Mouse (Mus musculus) heart, embryonic 12.5 days (tissue): ENCODE measurements around the gene Ino80e. TPM values are rescaled to one million over a fixed set of nuclear protein-coding genes. Genes with fewer than 3 reads are reported as not detected.
"Not testable (repeated sequence)": the region's sequence is repeated elsewhere in the genome, so short reads cannot be mapped to it uniquely, and the experiment has no call there.

ENCODE experiments used
- ATAC-seq: fragments of 200-750 bp; cut with Nextera tagmentation; 2 replicates; pipeline ENCODE4 v1.8.0; 2017; ENCODE audit warnings: moderate TSS enrichment, moderate library complexity; ENCODE audit not compliant: insufficient number of reproducible peaks, low FRiP score
- H3K27ac ChIP-seq: fragments of 300-500 bp; sonication (generic); 2 replicates; pipeline ENCODE4 v1.5.1; 2016; ENCODE audit warnings: mild to moderate bottlenecking, moderate library complexity; ENCODE audit not compliant: poor library complexity, severe bottlenecking
- H3K27me3 ChIP-seq: fragments of 300-500 bp; sonication (generic); replicated peaks from 2 replicates; pipeline ENCODE4 v1.6.1; 2016; ENCODE audit warnings: mild to moderate bottlenecking, moderate library complexity
- H3K36me3 ChIP-seq: fragments of 300-500 bp; sonication (generic); 2 replicates; pipeline ENCODE4 v1.6.1; 2016; ENCODE audit warnings: mild to moderate bottlenecking, moderate library complexity
- H3K4me1 ChIP-seq: fragments of 300-500 bp; sonication (generic); replicated peaks from 2 replicates; pipeline ENCODE4 v1.6.1; 2016; ENCODE audit warnings: mild to moderate bottlenecking
- H3K4me2 ChIP-seq: fragments of 300-500 bp; sonication (generic); 2 replicates; pipeline ENCODE4 v1.6.1; 2016; ENCODE audit warnings: mild to moderate bottlenecking, moderate library complexity
- H3K4me3 ChIP-seq: fragments of 300-500 bp; sonication (generic); 2 replicates; pipeline ENCODE4 v1.5.1; 2016; ENCODE audit warnings: mild to moderate bottlenecking
- H3K9ac ChIP-seq: fragments of 300-500 bp; sonication (generic); 2 replicates; pipeline ENCODE4 v1.6.1; 2016; ENCODE audit warnings: mild to moderate bottlenecking, moderate library complexity
- H3K9me3 ChIP-seq: fragments of 300-500 bp; sonication (generic); replicated peaks from 2 replicates; pipeline ENCODE4 v1.6.1; 2016; ENCODE audit warnings: mild to moderate bottlenecking, moderate library complexity
- WGBS: fragments of 180-500 bp; shearing (Covaris S2); methylation state at CpG from one replicate; pipeline ENCODE4 v1.1.7; 2016; 5-methylcytosine and 5-hydroxymethylcytosine counted together
- polyA plus RNA-seq: library from polyadenylated mRNA; unstranded; fragments of >200 nt; fragmentation: Nextera tagmentation; extraction: Ambion mirVana; gene quantifications from 2 replicates; pipeline ENCODE4 v1.2.1, GENCODE M21; 2016

Ino80e gene
- polyA plus RNA-seq = 62.9 and 66.8 TPM in 2 replicates

DNA sequence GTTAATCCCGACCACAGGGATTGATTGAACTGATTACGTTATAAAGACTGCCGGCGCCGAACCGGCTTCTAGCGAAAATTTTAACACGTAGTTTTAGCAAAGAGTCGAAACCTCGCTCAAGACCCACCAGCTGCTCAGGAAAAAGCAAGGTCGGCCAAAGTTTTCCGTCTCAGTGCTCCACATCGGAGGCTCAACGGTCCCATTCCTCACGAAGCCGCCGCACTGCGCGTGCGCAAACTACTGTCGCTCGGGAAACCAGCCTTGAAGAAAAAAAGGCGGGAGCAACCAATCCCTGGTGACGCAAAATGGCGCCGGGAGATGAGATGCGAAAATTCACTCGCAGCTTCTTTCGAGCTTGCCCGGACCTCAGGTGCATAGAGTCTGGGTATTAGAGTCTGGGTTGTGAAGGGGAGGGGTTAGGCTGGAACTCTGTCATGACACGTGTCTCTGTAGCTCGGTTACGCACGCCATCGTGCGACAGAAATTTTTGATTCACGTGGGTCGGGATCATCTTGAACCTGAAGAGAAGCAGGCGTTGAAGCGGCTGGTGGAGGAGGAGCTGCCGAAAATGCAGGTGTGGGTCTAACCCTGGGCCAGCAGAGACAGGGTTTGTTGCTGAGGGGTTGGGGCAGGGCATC, at the start of gene Ino80e:
Gene Ino80e, minus strand, starts transcription at position 231 of the 638 bp plus-strand sequence.
- peaks cover 67% of the 10 kb centered on the region for H3K36me3 ChIP-seq
- H3K27ac ChIP-seq = peak within 1 kb of the TSS; percentile 59
- no peaks in the 10 kb centered on the region for H3K27me3 ChIP-seq
- H3K4me3 ChIP-seq = peak within 1 kb of the TSS; percentile 66
- peak; percentile 76 for ATAC-seq
- H3K4me2 ChIP-seq = peak within 1 kb of the TSS; percentile 93
- WGBS = under 1% methylated on average over 41 of the region's 41 CpGs
- H3K9me3 ChIP-seq = no peaks in the 10 kb centered on the region
- H3K4me1 ChIP-seq = peaks cover 26% of the 10 kb centered on the region
- peak within 1 kb of the TSS; percentile 79 for H3K9ac ChIP-seq

DNA sequence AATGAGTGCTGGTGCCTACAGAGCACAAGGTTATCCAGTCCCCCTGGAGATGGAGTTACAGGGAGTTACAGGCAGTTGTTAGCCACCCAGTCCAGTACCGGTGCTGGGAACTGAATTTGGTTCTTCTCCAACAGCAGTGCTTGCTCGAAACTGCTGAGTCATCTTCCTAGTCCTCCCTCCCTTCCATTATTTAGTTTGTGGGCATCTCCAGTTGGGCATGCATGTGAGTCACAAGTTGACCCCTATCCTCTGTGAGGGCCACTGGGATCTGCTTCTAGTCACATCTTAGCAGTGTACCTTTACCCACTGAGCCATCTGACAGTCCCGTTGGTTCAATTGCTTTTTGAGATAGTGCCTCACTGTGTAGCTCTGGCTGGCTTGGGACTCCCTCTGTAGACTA, 43.4 kb upstream of the Ino80e start:
- 62% methylated on average over 3 of the region's 3 CpGs for WGBS
- Histone ChIP-seq H3K9ac (no peak overlapping the region), H3K4me3 (no peak overlapping the region), H3K9me3 (no peaks in the 10 kb centered on the region), H3K36me3 (no peaks in the 10 kb centered on the region), H3K4me1 (no peaks in the 10 kb centered on the region), H3K27me3 (no peaks in the 10 kb centered on the region), H3K4me2 (no peak overlapping the region), H3K27ac (no peak overlapping the region)
- ATAC-seq = no peak

DNA sequence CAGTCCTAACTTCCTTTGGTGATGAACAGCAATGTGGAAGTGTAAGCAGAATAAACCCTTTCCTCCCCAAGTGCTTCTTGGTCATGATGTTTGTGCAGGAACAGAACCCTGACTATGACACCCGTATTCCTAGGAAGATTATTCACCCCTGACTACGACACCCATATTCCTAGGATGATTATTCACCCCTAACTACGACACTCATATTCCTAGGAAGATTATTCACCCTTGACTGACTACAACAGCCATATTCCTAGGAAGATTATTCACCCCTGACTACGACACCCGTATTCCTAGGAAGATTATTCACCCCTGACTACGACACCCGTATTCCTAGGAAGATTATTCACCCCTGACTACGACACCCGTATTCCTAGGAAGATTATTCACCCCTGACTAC, 37.6 kb upstream of the Ino80e start:
- H3K4me1 ChIP-seq = peaks cover 11% of the 10 kb centered on the region
- 88% methylated on average over 8 of the region's 9 CpGs for WGBS
- not testable (repeated sequence) for H3K36me3 ChIP-seq, H3K4me3 ChIP-seq, ATAC-seq, H3K9me3 ChIP-seq, H3K27ac ChIP-seq, H3K9ac ChIP-seq, H3K4me2 ChIP-seq, H3K27me3 ChIP-seq

DNA sequence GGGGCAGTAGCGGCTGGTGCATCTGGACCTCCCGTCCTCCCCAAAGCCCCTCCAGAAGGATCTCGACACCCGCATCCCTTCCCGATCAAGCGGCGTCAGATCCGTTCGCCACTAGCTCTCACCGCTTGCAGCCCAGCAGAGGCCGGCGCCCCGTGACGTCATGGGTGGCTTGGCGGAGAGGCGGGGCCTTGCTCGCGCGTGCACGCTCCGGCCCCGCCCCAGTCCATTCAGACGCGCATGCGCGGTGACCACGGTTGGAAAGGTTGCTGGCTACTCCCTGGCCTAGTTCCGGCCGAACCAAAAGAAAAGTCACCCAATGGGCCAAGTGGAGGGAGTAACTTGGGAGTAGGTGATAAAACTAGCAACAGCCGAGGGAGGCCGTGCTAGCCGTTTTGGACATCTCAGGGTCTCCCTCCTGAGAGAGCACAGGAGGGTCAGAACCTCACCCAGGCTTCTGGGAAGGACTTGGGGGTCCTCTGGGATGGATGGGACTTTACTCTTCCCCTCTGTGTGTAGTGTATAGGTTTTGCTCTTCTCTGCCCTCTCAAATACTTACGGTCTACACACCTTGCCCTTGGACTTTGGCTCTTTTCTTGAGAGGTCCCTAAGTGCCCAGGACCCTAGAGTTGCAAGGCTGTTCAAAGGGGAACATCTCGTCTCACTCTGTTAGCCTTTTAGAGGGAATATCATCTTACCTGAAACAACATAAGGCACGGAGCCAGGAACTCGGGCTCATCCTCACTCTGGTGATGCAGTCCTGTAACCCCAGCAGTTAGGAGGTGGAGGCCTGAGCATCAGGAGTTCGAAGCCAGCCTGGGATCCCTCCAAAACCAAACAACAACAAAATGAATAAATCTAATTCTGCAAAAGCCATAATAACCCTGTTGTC, 36.2 kb upstream of the Ino80e start:
- H3K4me1 ChIP-seq = peaks cover 11% of the 10 kb centered on the region
- H3K27me3 ChIP-seq = no peaks in the 10 kb centered on the region
- H3K4me2 ChIP-seq = peak overlapping the region; percentile 72
- H3K27ac ChIP-seq = peak overlapping the region; percentile 44; the same call in 1 of the 2 replicates
- H3K9ac ChIP-seq = peak overlapping the region; percentile 80
- 12% methylated on average over 37 of the region's 37 CpGs for WGBS
- peak overlapping the region; percentile 64 for H3K4me3 ChIP-seq
- H3K36me3 ChIP-seq = no peaks in the 10 kb centered on the region
- ATAC-seq = peak; percentile 97
- H3K9me3 ChIP-seq = no peaks in the 10 kb centered on the region

DNA sequence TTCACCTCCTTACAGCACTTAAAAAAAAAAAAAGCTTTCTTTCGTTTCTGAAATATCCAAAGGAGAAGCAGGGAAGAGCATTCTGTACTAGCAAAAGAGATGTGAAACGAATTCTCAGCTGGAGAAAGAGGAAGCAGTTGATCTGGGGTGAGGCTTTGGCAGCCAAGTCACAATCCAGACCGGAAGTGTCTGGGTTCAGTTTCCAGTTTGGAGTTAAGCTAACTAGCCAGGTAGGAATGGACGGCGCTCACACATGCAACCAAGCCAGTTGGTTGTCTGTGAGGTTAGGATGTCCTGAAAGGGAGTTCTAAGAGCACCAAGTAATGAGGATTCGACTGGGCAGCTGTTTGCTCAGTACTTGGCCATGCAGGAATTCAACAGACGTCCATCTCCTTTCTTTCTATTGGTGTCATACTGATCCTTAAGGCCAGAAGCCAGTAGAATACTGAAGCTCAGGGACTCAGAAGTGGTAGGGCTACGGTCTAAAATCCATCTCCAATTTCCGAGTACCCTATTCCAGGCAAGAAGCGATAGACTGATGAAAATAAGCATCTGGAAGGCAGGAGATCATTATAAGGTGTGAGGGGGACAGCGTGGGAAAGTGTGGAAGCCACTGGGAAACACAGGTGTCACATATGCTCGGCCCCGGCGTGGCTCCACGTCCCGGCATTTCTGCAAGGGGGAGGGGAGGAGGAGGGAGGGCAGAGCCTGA, 35.4 kb upstream of the Ino80e start:
- Histone ChIP-seq H3K9ac (peak overlapping the region; percentile 80), H3K4me3 (peak overlapping the region; percentile 64), H3K4me1 (peaks cover 11% of the 10 kb centered on the region), H3K4me2 (peak overlapping the region; percentile 72), H3K9me3 (no peaks in the 10 kb centered on the region), H3K27ac (peak overlapping the region; percentile 44; the same call in 1 of the 2 replicates), H3K27me3 (no peaks in the 10 kb centered on the region), H3K36me3 (no peaks in the 10 kb centered on the region)
- ATAC-seq = peak; percentile 73
- WGBS = 18% methylated on average over 16 of the region's 16 CpGs

DNA sequence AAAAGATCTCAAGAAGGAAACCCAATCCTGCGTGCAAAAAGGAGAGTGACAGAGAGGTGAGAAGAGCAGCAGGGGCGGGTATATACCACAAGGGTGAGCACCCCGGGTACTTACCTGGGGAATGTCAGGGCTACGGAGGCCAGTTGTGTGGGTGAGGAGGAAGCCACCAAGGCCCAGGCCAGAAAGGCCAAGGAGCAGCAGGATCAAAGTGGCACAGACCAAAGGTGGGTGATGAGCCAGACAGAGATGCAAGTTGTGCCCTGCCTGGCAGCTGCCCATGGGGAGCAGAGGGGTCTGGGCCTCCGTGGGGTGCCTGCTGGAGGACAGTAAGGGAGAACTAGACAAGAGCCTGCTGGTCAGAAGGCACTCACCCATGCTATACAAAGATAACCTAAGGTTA, 34.7 kb upstream of the Ino80e start:
- no peaks in the 10 kb centered on the region for H3K9me3 ChIP-seq
- no peaks in the 10 kb centered on the region for H3K27me3 ChIP-seq
- 78% methylated on average over 5 of the region's 5 CpGs for WGBS
- no peak for ATAC-seq
- H3K4me3 ChIP-seq = no peak overlapping the region
- H3K4me2 ChIP-seq = no peak overlapping the region
- H3K36me3 ChIP-seq = 0 out of 2 replicates have a peak, but pooled peaks cover under 1% of the 10 kb centered on the region
- no peak overlapping the region for H3K9ac ChIP-seq
- peaks cover 11% of the 10 kb centered on the region for H3K4me1 ChIP-seq
- no peak overlapping the region for H3K27ac ChIP-seq

DNA sequence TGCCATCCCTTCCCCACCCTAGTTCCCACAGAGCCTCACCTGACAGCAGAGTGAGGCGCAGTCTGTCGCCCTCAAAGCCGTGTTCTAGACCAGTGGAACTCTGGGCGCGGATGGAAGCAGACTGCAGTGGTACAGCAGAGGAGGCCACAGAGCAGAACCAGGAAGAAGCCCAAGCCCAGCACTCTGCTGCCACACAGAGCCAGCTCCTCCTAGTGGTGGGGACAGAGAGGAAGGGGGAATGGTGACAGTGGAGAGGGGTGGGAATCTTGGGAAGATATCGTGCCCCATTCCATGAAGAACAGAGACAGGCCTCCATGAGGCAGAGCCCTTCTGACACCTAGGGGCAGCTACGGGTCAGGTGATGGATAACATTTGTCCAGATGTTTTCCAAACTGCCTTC, 26.7 kb upstream of the Ino80e start:
- Histone ChIP-seq H3K4me2 (no peak overlapping the region), H3K27ac (no peak overlapping the region), H3K9ac (no peak overlapping the region), H3K27me3 (no peaks in the 10 kb centered on the region), H3K36me3 (peaks cover 14% of the 10 kb centered on the region), H3K9me3 (no peaks in the 10 kb centered on the region), H3K4me3 (no peak overlapping the region), H3K4me1 (0 out of 2 replicates have a peak, but pooled peaks cover 2% of the 10 kb centered on the region)
- no peak for ATAC-seq
- WGBS = 44% methylated on average over 7 of the region's 7 CpGs

DNA sequence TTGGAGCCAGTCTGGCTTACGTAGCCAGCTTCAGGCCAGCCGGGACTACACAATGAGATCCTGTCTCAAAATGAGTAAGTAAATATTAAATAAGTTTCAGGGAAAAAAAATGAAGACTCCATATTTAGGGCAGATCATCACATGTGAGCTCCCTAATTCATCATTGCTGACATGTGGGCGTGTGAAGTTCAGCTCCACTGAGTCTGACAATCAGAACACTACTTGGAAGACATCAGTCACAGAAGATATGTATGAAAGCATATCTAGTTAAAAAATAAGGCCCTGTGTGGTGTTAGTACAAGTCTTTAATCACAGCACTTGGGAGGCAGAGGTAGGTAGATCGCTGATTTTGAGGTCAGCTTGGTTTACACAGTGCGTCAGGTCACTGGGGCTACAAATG, 25.1 kb upstream of the Ino80e start:
- Histone ChIP-seq H3K27me3 (no peaks in the 10 kb centered on the region), H3K4me1 (peaks cover 13% of the 10 kb centered on the region), H3K9ac (no peak overlapping the region), H3K9me3 (no peaks in the 10 kb centered on the region), H3K36me3 (peaks cover 14% of the 10 kb centered on the region), H3K27ac (no peak overlapping the region), H3K4me2 (no peak overlapping the region), H3K4me3 (no peak overlapping the region)
- WGBS = 82% methylated on average over 5 of the region's 5 CpGs
- no peak for ATAC-seq

DNA sequence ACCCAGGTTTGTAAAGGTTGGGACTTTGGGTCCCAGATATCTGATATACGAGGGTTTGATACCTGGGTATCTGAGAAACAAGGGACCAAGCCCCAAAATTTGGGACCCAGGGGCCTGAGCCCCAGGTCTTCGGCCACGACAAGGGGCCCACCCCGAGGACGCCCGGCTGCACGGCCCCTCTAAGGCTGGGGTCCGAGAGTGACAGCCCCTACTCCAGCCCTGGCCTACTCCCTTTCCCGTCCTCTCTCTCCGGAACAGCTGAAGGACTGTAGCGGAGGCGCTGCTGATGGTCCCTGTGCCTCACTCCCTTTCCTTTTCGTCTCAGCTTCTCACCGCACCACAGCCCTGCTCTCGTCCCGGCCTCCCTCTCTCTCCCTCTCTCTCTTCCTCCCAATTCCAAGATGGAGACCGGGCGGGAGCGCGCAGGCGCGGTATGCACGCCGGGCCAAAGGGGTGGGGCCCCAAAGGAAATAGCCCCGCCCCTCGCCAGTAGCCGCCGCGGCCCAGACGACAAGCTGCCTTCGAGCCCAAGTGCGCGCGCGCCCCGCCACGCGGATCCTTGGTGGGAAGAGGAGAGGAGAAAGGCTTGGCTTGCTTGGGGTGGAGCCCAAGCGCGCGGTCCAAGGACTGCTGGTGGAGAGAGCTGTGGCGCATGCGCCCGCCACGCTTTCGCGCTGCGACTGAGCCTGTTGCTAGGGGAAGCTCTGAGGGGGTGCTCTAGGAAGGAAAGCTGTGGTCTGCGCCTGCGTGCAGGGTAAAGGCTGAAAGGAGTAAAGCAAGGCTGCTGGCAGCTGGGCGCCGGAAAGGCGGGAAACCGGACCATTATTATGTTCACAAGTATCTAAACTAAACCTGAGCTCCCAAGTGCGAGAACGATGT, 22.3 kb upstream of the Ino80e start, which contains the start of gene Taok2:
Gene Taok2, minus strand, starts transcription at position 418 of the 879 bp plus-strand sequence.
- Histone ChIP-seq H3K4me1 (peaks cover 34% of the 10 kb centered on the region), H3K9me3 (no peaks in the 10 kb centered on the region), H3K27ac (peak within 1 kb of the TSS; percentile 89), H3K9ac (peak within 1 kb of the TSS; percentile 82), H3K4me2 (peak within 1 kb of the TSS; percentile 92), H3K4me3 (peak within 1 kb of the TSS; percentile 73), H3K36me3 (peaks cover 10% of the 10 kb centered on the region), H3K27me3 (no peaks in the 10 kb centered on the region)
- WGBS = under 1% methylated on average over 56 of the region's 56 CpGs
- peak; percentile 93 for ATAC-seq

DNA sequence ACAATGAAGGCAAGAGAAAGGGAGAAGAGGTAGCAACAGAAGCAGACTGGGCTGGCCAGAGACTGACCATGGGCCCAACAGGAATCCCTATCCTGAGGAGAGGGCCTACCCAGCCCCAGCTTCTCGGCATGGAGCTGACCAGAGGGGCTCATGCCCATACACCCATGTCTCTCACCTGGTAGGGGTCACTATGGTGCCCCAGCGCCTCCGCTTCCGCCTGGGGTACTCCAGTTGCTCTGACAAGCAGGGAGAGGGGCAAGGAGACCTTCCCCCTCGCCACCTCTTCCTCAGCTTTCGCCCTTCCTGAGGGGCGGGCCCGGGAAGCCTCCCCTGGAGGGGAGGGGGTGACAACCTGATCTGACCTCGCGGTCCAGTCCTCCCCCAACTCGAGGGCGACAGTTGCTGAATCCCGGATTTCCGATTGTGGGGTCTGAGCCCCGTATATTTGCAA, 21.6 kb upstream of the Ino80e start:
- ATAC-seq = peak; percentile 1; the same call in 1 of the 2 replicates
- WGBS = 0% methylated on average over 15 of the region's 15 CpGs
- Histone ChIP-seq H3K9me3 (no peaks in the 10 kb centered on the region), H3K4me3 (peak overlapping the region; percentile 73), H3K4me1 (peaks cover 34% of the 10 kb centered on the region), H3K4me2 (peak overlapping the region; percentile 92), H3K27me3 (no peaks in the 10 kb centered on the region), H3K9ac (peak overlapping the region; percentile 82), H3K27ac (peak overlapping the region; percentile 89), H3K36me3 (peaks cover 18% of the 10 kb centered on the region)
